Mouse (Mus musculus): ENCODE measurements around the gene Tex45. TPM values are rescaled to one million over a fixed set of nuclear protein-coding genes. Genes with fewer than 3 reads are reported as not detected.

Tex45 gene
- total RNA-seq (2014; rRNA removed) (0.26 TPM in 1 of 2 replicates, not detected in the other), polyA plus RNA-seq (2015; fragmentation: Nextera tagmentation; extraction: Ambion mirVana) (0.57 and 0.73 TPM in 2 replicates)

DNA sequence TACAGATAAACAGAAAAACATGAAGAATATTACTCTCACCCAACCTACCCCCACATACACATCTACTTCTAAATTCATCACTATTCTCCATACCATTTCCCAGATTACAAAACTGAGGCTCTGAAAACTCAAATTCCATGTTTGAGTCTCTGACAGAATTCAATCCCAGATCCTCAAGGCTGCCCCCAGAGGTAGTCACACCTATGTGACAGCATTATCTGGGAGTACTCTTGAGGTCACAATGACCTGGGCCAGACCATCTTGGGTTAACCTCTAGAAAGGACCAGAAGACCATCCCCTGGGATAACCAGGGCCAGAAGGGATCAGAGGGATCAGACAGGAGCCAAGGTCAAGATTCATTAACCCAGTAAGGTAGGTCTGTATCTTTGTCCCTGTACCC lies at the start of gene Tex45:
TSS of gene Tex45 (plus strand) at position 301 of the 400 bp plus-strand sequence.
- DNase-seq (ENCODE audit: low spot score), result no peak
- no peak within 1 kb of the TSS for H3K27ac ChIP-seq
- H3K36me3 ChIP-seq (ENCODE audit: insufficient read depth, low read length), result no peaks in the 10 kb centered on the region
- H3K4me2 ChIP-seq (ENCODE audit: low read depth, low read length), result no peak within 1 kb of the TSS
- H3K4me1 ChIP-seq (ENCODE audit: insufficient read depth, low read length), result peaks cover 4% of the 10 kb centered on the region; the same call in 1 of the 2 replicates
- H3K9me3 ChIP-seq (ENCODE audit: low read length), result no peaks in the 10 kb centered on the region
- H3K4me3 ChIP-seq (ENCODE audit: low read length), result no peak within 1 kb of the TSS
- no peak for ATAC-seq
- TF ChIP-seq CTCF (IDR thresholded peaks at IDR 0.05; ENCODE audit: low read depth), result no peak
- no peaks in the 10 kb centered on the region for H3K27me3 ChIP-seq (ENCODE audit: insufficient read depth, low read length)
- no peak within 1 kb of the TSS for H3K9ac ChIP-seq (replicated peaks; ENCODE audit: low read length)

DNA sequence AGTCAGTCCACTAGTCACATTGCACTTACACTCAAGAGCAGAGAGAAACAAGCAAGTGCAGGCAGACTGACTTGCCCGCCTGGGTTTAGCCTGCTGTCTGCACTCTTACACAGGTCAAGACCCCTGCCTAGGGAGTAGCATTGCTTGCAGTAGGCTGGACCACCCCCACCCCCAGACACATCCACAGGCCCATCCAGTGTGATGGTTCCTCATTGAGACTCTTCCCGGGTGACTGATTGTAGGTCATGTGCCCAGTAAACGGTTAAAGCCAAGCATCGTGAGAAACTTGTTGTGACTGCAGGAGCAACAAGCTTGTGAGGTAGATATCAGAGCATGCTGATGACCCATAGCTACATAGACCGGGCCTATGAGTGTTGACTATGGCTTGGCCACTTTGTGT lies 49.2 kb upstream of the Tex45 start:
- H3K4me3 ChIP-seq (ENCODE audit: low read length), result no peak overlapping the region
- no peaks in the 10 kb centered on the region for H3K36me3 ChIP-seq (ENCODE audit: insufficient read depth, low read length)
- no peaks in the 10 kb centered on the region for H3K27me3 ChIP-seq (ENCODE audit: insufficient read depth, low read length)
- no peaks in the 10 kb centered on the region for H3K9me3 ChIP-seq (ENCODE audit: low read length)
- H3K4me1 ChIP-seq (ENCODE audit: insufficient read depth, low read length), result 0 out of 2 replicates have a peak, but pooled peaks cover 8% of the 10 kb centered on the region
- H3K9ac ChIP-seq (replicated peaks; ENCODE audit: low read length), result no peak overlapping the region
- TF ChIP-seq CTCF (IDR thresholded peaks at IDR 0.05; ENCODE audit: low read depth), result no peak
- H3K4me2 ChIP-seq (ENCODE audit: low read depth, low read length), result no peak overlapping the region
- no peak overlapping the region for H3K27ac ChIP-seq
- DNase-seq (ENCODE audit: low spot score), result no peak
- WGBS, result 93% methylated on average over 5 of the region's 5 CpGs
- no peak for ATAC-seq

DNA sequence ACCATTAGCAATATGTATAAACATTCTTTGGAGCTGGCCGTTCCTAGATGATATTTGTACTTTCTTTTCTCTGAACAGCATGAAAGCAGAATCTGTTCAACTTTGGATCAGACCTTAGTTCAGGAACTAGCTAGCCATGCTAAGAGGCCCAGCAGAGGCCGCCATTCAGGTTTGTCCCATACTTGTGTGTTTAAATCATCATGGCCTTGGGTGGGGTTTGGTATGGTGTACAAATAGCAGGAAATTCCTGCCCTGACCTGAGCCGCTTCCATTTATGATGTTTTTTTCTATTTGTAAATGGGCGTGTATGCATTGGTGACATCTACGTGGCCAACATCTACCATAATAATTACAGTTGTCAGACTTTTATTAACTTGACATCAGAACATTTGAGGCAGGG lies 45.4 kb upstream of the Tex45 start:
- no peak overlapping the region for H3K4me3 ChIP-seq (ENCODE audit: low read length)
- H3K9me3 ChIP-seq (ENCODE audit: low read length), result no peaks in the 10 kb centered on the region
- no peak overlapping the region for H3K9ac ChIP-seq (replicated peaks; ENCODE audit: low read length)
- no peak overlapping the region for H3K27ac ChIP-seq
- H3K4me1 ChIP-seq (ENCODE audit: insufficient read depth, low read length), result no peaks in the 10 kb centered on the region
- no peak for ATAC-seq
- no peak overlapping the region for H3K4me2 ChIP-seq (ENCODE audit: low read depth, low read length)
- no peak for TF ChIP-seq CTCF (IDR thresholded peaks at IDR 0.05; ENCODE audit: low read depth)
- WGBS, result 93% methylated on average over 5 of the region's 5 CpGs
- DNase-seq (ENCODE audit: low spot score), result no peak
- H3K27me3 ChIP-seq (ENCODE audit: insufficient read depth, low read length), result no peaks in the 10 kb centered on the region
- peaks cover 17% of the 10 kb centered on the region; the same call in 1 of the 2 replicates for H3K36me3 ChIP-seq (ENCODE audit: insufficient read depth, low read length)

DNA sequence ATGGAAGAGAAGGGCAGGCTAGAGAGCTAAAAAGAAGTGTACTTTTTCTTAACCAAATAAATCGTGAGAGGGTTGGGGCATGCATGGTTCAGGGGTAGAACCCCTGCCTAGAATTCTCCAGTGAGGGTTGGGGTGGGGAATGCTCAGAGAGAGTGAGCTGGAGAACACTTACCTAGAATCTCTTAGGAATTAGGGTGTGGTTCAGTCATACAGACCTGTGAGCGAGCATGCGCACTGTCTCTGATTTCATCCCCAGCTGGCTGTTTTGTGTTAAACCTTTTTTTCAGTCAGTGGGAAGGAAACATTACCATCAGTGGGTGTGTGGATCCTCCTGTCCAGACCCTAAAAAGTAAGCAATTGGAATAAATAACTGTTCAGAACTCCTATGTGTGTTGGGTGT lies 44.5 kb upstream of the Tex45 start:
- Histone ChIP-seq H3K27ac (no peak overlapping the region), H3K4me2 (ENCODE audit: low read depth, low read length) (no peak overlapping the region), H3K36me3 (ENCODE audit: insufficient read depth, low read length) (peaks cover 24% of the 10 kb centered on the region), H3K27me3 (ENCODE audit: insufficient read depth, low read length) (no peaks in the 10 kb centered on the region), H3K4me1 (ENCODE audit: insufficient read depth, low read length) (no peaks in the 10 kb centered on the region), H3K9ac (replicated peaks; ENCODE audit: low read length) (no peak overlapping the region), H3K4me3 (ENCODE audit: low read length) (no peak overlapping the region), H3K9me3 (ENCODE audit: low read length) (no peaks in the 10 kb centered on the region)
- no peak for DNase-seq (ENCODE audit: low spot score)
- ATAC-seq, result no peak
- WGBS, result 88% methylated on average over 3 of the region's 3 CpGs
- no peak for TF ChIP-seq CTCF (IDR thresholded peaks at IDR 0.05; ENCODE audit: low read depth)

DNA sequence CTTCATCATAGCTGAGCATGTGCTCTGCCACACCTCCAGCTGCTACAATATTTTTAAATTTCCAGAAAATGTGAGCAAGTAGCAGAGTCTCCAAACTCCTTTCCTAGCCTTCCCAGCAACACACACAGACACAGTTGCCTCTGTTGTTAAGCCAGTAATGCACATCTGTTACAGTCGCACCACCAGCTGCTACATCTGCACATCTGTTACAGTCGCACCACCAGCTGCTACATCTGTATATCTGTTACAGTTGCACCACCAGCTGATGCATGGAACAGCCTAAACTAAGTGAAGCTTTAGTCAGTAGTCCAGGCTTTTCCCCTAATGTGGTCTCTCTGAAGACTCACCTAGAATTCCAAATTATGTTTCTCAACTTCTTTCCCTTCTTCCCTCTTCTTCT lies 42.2 kb upstream of the Tex45 start:
- DNase-seq (ENCODE audit: low spot score) (no peak), ATAC-seq (no peak)
- Histone ChIP-seq H3K4me2 (ENCODE audit: low read depth, low read length) (no peak overlapping the region), H3K36me3 (ENCODE audit: insufficient read depth, low read length) (peaks cover 35% of the 10 kb centered on the region), H3K9ac (replicated peaks; ENCODE audit: low read length) (no peak overlapping the region), H3K4me1 (ENCODE audit: insufficient read depth, low read length) (no peaks in the 10 kb centered on the region), H3K27me3 (ENCODE audit: insufficient read depth, low read length) (no peaks in the 10 kb centered on the region), H3K27ac (no peak overlapping the region), H3K9me3 (ENCODE audit: low read length) (no peaks in the 10 kb centered on the region), H3K4me3 (ENCODE audit: low read length) (no peak overlapping the region)
- TF ChIP-seq CTCF (IDR thresholded peaks at IDR 0.05; ENCODE audit: low read depth), result no peak
- WGBS, result 85% methylated on average over 2 of the region's 2 CpGs

DNA sequence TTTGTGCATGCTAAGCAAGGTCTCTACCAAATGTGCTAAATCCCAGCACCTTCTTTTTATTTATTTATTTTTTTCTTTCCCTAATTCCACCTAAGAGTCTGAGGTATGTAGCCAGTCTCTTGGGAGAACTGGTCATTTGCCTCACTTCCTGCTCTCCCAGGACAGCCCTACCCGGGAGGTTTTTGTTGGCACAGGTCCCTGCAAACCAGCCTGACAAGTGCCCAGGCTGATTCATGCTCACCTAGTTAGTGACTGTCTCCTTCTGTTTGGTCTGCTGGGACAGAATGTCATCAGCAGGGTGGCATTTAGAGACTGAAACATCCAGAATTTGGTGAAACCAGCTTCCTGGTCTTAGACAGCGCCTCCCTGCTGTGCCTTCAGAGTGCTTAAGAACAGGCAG lies 40.7 kb upstream of the Tex45 start:
- Histone ChIP-seq H3K9ac (replicated peaks; ENCODE audit: low read length) (no peak overlapping the region), H3K4me3 (ENCODE audit: low read length) (no peak overlapping the region), H3K36me3 (ENCODE audit: insufficient read depth, low read length) (peaks cover 39% of the 10 kb centered on the region), H3K9me3 (ENCODE audit: low read length) (no peaks in the 10 kb centered on the region), H3K27ac (no peak overlapping the region), H3K27me3 (ENCODE audit: insufficient read depth, low read length) (no peaks in the 10 kb centered on the region), H3K4me1 (ENCODE audit: insufficient read depth, low read length) (no peaks in the 10 kb centered on the region), H3K4me2 (ENCODE audit: low read depth, low read length) (no peak overlapping the region)
- WGBS, result 65% methylated on average over 2 of the region's 2 CpGs
- no peak for DNase-seq (ENCODE audit: low spot score)
- ATAC-seq, result no peak
- TF ChIP-seq CTCF (IDR thresholded peaks at IDR 0.05; ENCODE audit: low read depth), result no peak

DNA sequence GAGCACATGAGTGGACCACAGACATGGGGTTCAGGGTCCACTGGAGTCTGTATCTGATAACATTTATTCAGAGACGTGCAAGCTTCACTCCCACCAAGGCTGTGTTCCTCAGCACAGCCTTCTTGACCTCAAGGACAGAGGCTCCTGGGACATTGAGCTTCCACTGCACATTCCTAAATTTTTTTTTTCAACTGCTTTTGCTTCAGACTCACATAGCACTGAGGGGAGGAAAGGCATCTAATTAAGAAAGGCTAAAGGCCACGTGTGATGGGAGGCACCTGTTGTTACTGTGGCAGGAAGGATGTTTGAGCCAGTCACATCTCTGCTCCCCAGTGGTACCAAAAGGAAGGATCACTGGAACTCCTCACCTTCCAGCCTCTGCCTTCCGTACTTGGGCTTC lies 39.5 kb upstream of the Tex45 start:
- Histone ChIP-seq H3K4me1 (ENCODE audit: insufficient read depth, low read length) (no peaks in the 10 kb centered on the region), H3K9ac (replicated peaks; ENCODE audit: low read length) (no peak overlapping the region), H3K4me3 (ENCODE audit: low read length) (no peak overlapping the region), H3K4me2 (ENCODE audit: low read depth, low read length) (no peak overlapping the region), H3K27ac (no peak overlapping the region), H3K9me3 (ENCODE audit: low read length) (no peaks in the 10 kb centered on the region), H3K36me3 (ENCODE audit: insufficient read depth, low read length) (peaks cover 45% of the 10 kb centered on the region), H3K27me3 (ENCODE audit: insufficient read depth, low read length) (no peaks in the 10 kb centered on the region)
- DNase-seq (ENCODE audit: low spot score) (no peak), ATAC-seq (no peak)
- WGBS, result 93% methylated on average over 3 of the region's 3 CpGs
- TF ChIP-seq CTCF (IDR thresholded peaks at IDR 0.05; ENCODE audit: low read depth), result no peak

Data from hindbrain, postnatal 0 days (tissue).